Mouse (Mus musculus): ENCODE measurements around the gene Nup85.

GRCm38 (mm10) chr11:115564064-115564809, at the start of gene Nup85:
- peak; percentile 100 for TF ChIP-seq MAX (IDR thresholded peaks at IDR 0.05; ENCODE audit: low read length)
- TF ChIP-seq POLR2A (IDR thresholded peaks at IDR 0.05; ENCODE audit: low read depth, low read length) = peak; percentile 96
- TF ChIP-seq TCF12 (IDR thresholded peaks at IDR 0.05; ENCODE audit: low read depth, low read length) = peak; percentile 77
- peak; percentile 34; the same call in 1 of the 2 replicates for TF ChIP-seq EP300 (IDR thresholded peaks at IDR 0.05; ENCODE audit: low read length)
- peak; percentile 64 for TF ChIP-seq MEF2A (IDR thresholded peaks at IDR 0.05; ENCODE audit: borderline replicate concordance, low read depth, low read length)
- TF ChIP-seq USF1 (IDR thresholded peaks at IDR 0.05; ENCODE audit: low read depth, low read length) = no peak
- peak; percentile 95 for TF ChIP-seq MYC (IDR thresholded peaks at IDR 0.05; ENCODE audit: low read depth, low read length)
- no peak for TF ChIP-seq MAFK (IDR thresholded peaks at IDR 0.05; ENCODE audit: insufficient replicate concordance, low read length)
- TF ChIP-seq CHD1 (IDR thresholded peaks at IDR 0.05; ENCODE audit: low read depth, low read length) = no peak

Measured in CH12.LX (cell line).